Mouse (Mus musculus): ENCODE measurements at regions not wholly inside any gene's neighbourhood (a gene's known extent, or its start where the extent isn't known, plus 50 kb on each side); places are given as distances from the start of the nearest gene placed in this dataset.
"Not testable (repeated sequence)": the region's sequence is repeated elsewhere in the genome, so short reads cannot be mapped to it uniquely, and the experiment has no call there.

GRCm38 (mm10) chr4:71307176-71307612, 450.6 kb downstream of the Gm11232 start:
- DNase-seq = no peak
- TF ChIP-seq CTCF (IDR thresholded peaks at IDR 0.05; ENCODE audit: low read depth) = no peak
- H3K36me3 ChIP-seq (ENCODE audit: insufficient read depth) = no peaks in the 10 kb centered on the region
- H3K9me3 ChIP-seq (ENCODE audit: low read length) = no peaks in the 10 kb centered on the region
- H3K9ac ChIP-seq = no peak overlapping the region
- H3K4me2 ChIP-seq (ENCODE audit: low read depth) = no peak overlapping the region
- H3K27me3 ChIP-seq (ENCODE audit: insufficient read depth, low read length) = no peaks in the 10 kb centered on the region
- 52% methylated on average over 6 of the region's 6 CpGs for WGBS
- H3K4me1 ChIP-seq (ENCODE audit: insufficient read depth) = no peaks in the 10 kb centered on the region
- H3K4me3 ChIP-seq (ENCODE audit: low read depth, low read length) = no peak overlapping the region
- no peak for ATAC-seq
- no peak overlapping the region for H3K27ac ChIP-seq (ENCODE audit: low read depth, low read length)

GRCm38 (mm10) chr4:71306690-71307089, 451.1 kb downstream of the Gm11232 start:
- no peak for TF ChIP-seq CTCF (IDR thresholded peaks at IDR 0.05; ENCODE audit: low read depth)
- WGBS = 90% methylated on average over 6 of the region's 6 CpGs
- no peaks in the 10 kb centered on the region for H3K27me3 ChIP-seq (ENCODE audit: insufficient read depth, low read length)
- no peaks in the 10 kb centered on the region for H3K36me3 ChIP-seq (ENCODE audit: insufficient read depth)
- H3K4me1 ChIP-seq (ENCODE audit: insufficient read depth) = no peaks in the 10 kb centered on the region
- no peak overlapping the region for H3K4me2 ChIP-seq (ENCODE audit: low read depth)
- no peak for ATAC-seq
- no peaks in the 10 kb centered on the region for H3K9me3 ChIP-seq (ENCODE audit: low read length)
- no peak overlapping the region for H3K4me3 ChIP-seq (ENCODE audit: low read depth, low read length)
- no peak overlapping the region for H3K9ac ChIP-seq
- no peak overlapping the region for H3K27ac ChIP-seq (ENCODE audit: low read depth, low read length)
- DNase-seq = no peak

- not testable (repeated sequence) for H3K4me3 ChIP-seq (ENCODE audit: low read depth, low read length); H3K36me3 ChIP-seq (ENCODE audit: insufficient read depth); H3K27me3 ChIP-seq (ENCODE audit: insufficient read depth, low read length); DNase-seq; H3K4me2 ChIP-seq (ENCODE audit: low read depth); ATAC-seq; H3K27ac ChIP-seq (ENCODE audit: low read depth, low read length); H3K4me1 ChIP-seq (ENCODE audit: insufficient read depth); H3K9me3 ChIP-seq (ENCODE audit: low read length); H3K9ac ChIP-seq
- WGBS = 74% methylated on average over 3 of the region's 3 CpGs
Measured at GRCm38 (mm10) chr4:71295716-71296115, 462.0 kb downstream of the Gm11232 start.

- Histone ChIP-seq H3K9ac (no peak overlapping the region), H3K27me3 (ENCODE audit: insufficient read depth, low read length) (no peaks in the 10 kb centered on the region), H3K9me3 (ENCODE audit: low read length) (no peaks in the 10 kb centered on the region), H3K4me2 (ENCODE audit: low read depth) (no peak overlapping the region), H3K27ac (ENCODE audit: low read depth, low read length) (no peak overlapping the region), H3K36me3 (ENCODE audit: insufficient read depth) (no peaks in the 10 kb centered on the region), H3K4me1 (ENCODE audit: insufficient read depth) (no peaks in the 10 kb centered on the region), H3K4me3 (ENCODE audit: low read depth, low read length) (no peak overlapping the region)
- ATAC-seq = no peak
- DNase-seq = no peak
- 92% methylated on average over 10 of the region's 10 CpGs for WGBS
- TF ChIP-seq CTCF (IDR thresholded peaks at IDR 0.05; ENCODE audit: low read depth) = no peak
Measured at GRCm38 (mm10) chr4:71291741-71292149, 466.0 kb downstream of the Gm11232 start.

- not testable (repeated sequence) for H3K4me3 ChIP-seq (ENCODE audit: low read depth, low read length); H3K9me3 ChIP-seq (ENCODE audit: low read length); DNase-seq; ATAC-seq; H3K27me3 ChIP-seq (ENCODE audit: insufficient read depth, low read length); H3K36me3 ChIP-seq (ENCODE audit: insufficient read depth); H3K27ac ChIP-seq (ENCODE audit: low read depth, low read length); H3K4me2 ChIP-seq (ENCODE audit: low read depth); H3K9ac ChIP-seq; H3K4me1 ChIP-seq (ENCODE audit: insufficient read depth)
- 96% methylated on average over 22 of the region's 22 CpGs for WGBS
Measured at GRCm38 (mm10) chr4:71291111-71291740, 466.5 kb downstream of the Gm11232 start.

GRCm38 (mm10) chr4:71283147-71283546, 474.6 kb downstream of the Gm11232 start:
- no peak overlapping the region for H3K9ac ChIP-seq
- no peaks in the 10 kb centered on the region for H3K36me3 ChIP-seq (ENCODE audit: insufficient read depth)
- ATAC-seq (no peak), DNase-seq (no peak)
- H3K27ac ChIP-seq (ENCODE audit: low read depth, low read length) = no peak overlapping the region
- WGBS = 94% methylated on average over 1 of the region's 1 CpGs
- no peaks in the 10 kb centered on the region for H3K4me1 ChIP-seq (ENCODE audit: insufficient read depth)
- no peak for TF ChIP-seq CTCF (IDR thresholded peaks at IDR 0.05; ENCODE audit: low read depth)
- H3K4me3 ChIP-seq (ENCODE audit: low read depth, low read length) = no peak overlapping the region
- no peaks in the 10 kb centered on the region for H3K9me3 ChIP-seq (ENCODE audit: low read length)
- H3K27me3 ChIP-seq (ENCODE audit: insufficient read depth, low read length) = no peaks in the 10 kb centered on the region
- no peak overlapping the region for H3K4me2 ChIP-seq (ENCODE audit: low read depth)

GRCm38 (mm10) chr4:71279710-71280109, 478.1 kb downstream of the Gm11232 start:
- no peaks in the 10 kb centered on the region for H3K4me1 ChIP-seq (ENCODE audit: insufficient read depth)
- ATAC-seq (no peak), DNase-seq (no peak)
- 86% methylated on average over 1 of the region's 1 CpGs for WGBS
- H3K27me3 ChIP-seq (ENCODE audit: insufficient read depth, low read length) = no peaks in the 10 kb centered on the region
- no peak overlapping the region for H3K4me3 ChIP-seq (ENCODE audit: low read depth, low read length)
- no peaks in the 10 kb centered on the region for H3K36me3 ChIP-seq (ENCODE audit: insufficient read depth)
- no peak overlapping the region for H3K9ac ChIP-seq
- no peaks in the 10 kb centered on the region for H3K9me3 ChIP-seq (ENCODE audit: low read length)
- H3K27ac ChIP-seq (ENCODE audit: low read depth, low read length) = no peak overlapping the region
- no peak for TF ChIP-seq CTCF (IDR thresholded peaks at IDR 0.05; ENCODE audit: low read depth)
- H3K4me2 ChIP-seq (ENCODE audit: low read depth) = no peak overlapping the region
